Mouse (Mus musculus) liver, embryonic 14.5 days (tissue): ENCODE data around the gene Tbc1d9.

ENCODE experiments used
- CTCF ChIP-seq: IDR thresholded peaks from 2 replicates; pipeline ENCODE4 v1.5.1; 2016; ENCODE audit warnings: antibody characterized with exemption, low read depth, control low read depth
- EP300 ChIP-seq: IDR thresholded peaks from 2 replicates; pipeline ENCODE4 v1.6.1; 2016; ENCODE audit warnings: antibody characterized with exemption, low read depth

DNA sequence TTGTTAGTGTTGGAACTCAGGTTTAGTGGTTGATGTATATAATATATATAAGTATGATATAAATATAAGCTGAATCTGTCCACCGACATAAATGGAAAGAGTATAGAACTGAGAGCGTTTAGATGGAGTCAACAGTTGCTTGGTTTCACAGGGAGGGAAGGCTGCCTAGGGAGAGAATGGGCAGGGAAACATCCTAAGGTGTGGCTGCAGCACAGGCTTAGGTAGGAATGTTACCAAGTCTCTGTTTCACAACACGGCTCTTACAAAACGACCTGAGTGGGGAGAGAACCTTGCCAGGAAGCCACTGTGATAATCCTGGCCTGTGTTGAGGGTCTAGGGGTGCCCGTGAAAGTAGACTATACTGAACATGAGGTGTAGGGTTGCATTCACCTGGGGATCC lies 62.2 kb downstream of the Tbc1d9 start:
- no peak for TF ChIP-seq CTCF
- no peak for TF ChIP-seq EP300
